Mouse (Mus musculus) gastrocnemius, postnatal 10 days (tissue): Measurements from ENCODE around the gene Emg1. TPM values are rescaled to one million over a fixed set of nuclear protein-coding genes. Genes with fewer than 3 reads are reported as not detected.
A peak's percentile ranks its signal among the peaks of the same experiment; 100 is the strongest.

Experiments used
- DNase-seq: peaks from one replicate; pipeline ENCODE4 v3.0.0; 2021; ENCODE audit warnings: mixed read lengths
- long read RNA-seq, 2 experiments: library from polyadenylated mRNA; stranded (forward); transcript quantifications; one replicate each; pipeline ENCODE4 v2.0.0; 2021
- total RNA-seq, 2 experiments: library from RNA; stranded (reverse); gene quantifications; 2 replicates each; pipeline ENCODE4 v1.2.3; 2021

The Emg1 gene
- 10 to 100 TPM; 61.0 to 62.5 TPM for total RNA-seq
- long read RNA-seq, experiment 1, transcript Emg1-201 (6 exons, 1,034 nt) = major isoform, 39 of 43 reads
- long read RNA-seq, experiment 1, partial matches to known transcripts = 0 of 43 reads
- long read RNA-seq, experiment 1, other reads (novel, unspliced or antisense) = 4 of 43 reads
- long read RNA-seq, experiment 2, full-length matches to known transcripts = 33 of 39 reads
- long read RNA-seq, experiment 2, partial matches to known transcripts = 0 of 39 reads
- long read RNA-seq, experiment 2, other reads (novel, unspliced or antisense) = 6 of 39 reads

DNA sequence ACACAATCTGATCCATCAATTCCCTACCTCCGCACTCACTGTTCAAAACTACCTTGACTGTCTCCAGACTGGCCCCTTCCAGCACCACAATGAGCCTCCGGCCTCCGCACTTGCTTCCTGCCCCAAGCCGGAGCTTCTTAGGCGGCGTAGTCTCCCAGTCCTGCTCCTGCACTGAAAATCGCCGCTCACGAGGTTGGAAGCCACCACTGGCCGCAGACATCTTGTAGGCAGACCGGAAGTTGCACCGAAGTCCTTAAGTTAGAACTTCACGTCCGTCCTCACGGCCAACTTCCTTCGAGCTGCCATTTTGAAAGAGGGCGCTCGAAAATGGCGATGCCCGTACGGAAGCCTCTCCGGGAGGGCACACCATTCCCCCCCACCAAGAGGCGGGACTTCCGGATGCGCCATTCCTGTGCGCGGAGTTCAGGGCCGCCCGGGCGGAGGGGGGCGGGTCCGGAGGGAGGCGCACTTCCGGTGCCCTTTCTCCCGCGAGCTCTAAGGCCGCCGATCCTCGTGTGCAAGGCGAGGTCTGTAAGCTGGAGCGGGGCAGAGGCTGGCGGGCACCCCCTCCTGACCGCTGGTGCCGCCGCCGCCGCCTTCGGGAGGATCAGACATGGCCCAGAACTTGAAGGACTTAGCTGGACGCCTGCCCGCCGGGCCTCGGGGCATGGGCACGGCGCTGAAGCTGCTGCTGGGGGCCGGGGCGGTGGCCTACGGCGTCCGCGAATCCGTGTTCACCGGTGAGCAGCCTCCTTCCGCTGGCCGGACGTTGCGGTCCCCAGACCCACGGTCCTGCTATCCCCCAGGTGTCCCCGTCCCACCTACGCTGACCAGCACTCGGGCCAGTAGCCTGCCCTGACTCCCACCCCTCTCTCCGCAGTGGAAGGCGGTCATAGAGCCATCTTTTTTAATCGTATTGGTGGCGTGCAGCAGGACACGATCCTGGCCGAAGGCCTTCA is at the start of gene Emg1, which contains the start of gene Phb2:
Gene Emg1, minus strand, starts transcription at position 355 of the 959 bp plus-strand sequence.
Gene Phb2, plus strand, starts transcription at position 513 of the 959 bp plus-strand sequence.
- DNase-seq = peak; percentile 98

GRCm38 (mm10) chr6:124759259-124759658 is 47.3 kb upstream of the Emg1 start:
- DNase-seq = peak; percentile 80

GRCm38 (mm10) chr6:124758849-124759232 is 46.9 kb upstream of the Emg1 start:
- no peak for DNase-seq

GRCm38 (mm10) chr6:124757909-124758848 is 46.2 kb upstream of the Emg1 start:
- DNase-seq = peak; percentile 29

- no peak for DNase-seq
Measured at GRCm38 (mm10) chr6:124757351-124757880, 45.4 kb upstream of the Emg1 start.

GRCm38 (mm10) chr6:124756652-124757350 is 44.8 kb upstream of the Emg1 start:
- peak; percentile 82 for DNase-seq

- peak; percentile 71 for DNase-seq
Measured at GRCm38 (mm10) chr6:124755831-124756595, 44.0 kb upstream of the Emg1 start, which contains the start of the genes Gm45234 and Atn1. Gm45234 (minus strand) TSS chr6:124756021. Atn1 (minus strand) TSS chr6:124756524.

DNA sequence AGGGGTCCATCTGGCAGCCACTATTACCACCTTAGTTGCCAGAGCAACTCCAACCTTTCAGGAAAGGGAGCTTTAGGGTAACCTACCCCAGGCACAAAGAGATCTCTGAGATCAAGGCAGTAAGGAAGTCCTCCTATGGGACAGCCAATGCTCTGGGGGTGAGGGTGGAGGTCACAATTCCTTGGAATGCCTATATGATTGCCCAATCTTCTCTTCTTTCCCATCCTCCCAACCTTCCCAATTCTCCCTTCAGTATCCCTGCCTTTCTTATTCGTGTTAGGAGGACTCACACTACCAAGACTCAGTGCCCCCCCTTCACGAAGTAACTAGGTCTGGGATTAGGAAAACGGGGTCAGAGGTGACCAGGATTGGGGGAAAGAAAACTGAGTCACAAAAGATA is 43.3 kb upstream of the Emg1 start:
- no peak for DNase-seq

DNA sequence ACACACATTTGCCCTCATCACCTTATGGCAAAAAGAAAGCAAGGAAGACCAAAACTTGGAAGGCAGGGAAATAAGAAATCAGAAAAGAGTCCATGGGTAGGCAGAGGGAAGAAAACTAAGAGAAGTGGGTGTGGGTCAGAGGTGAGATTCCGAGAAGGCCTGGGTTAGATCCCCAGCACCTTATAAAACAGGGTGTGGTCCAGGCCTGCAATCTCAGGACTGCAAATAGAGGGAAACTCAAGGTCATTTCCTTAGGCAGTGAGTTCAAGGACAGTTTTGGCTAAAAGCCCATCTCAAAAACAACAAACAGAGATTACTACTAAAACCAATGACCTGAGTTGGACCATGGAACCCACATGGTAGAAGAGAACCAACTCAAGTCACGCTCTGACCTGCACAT is 41.9 kb upstream of the Emg1 start:
- DNase-seq = no peak

GRCm38 (mm10) chr6:124750405-124750804 is 38.4 kb upstream of the Emg1 start:
- no peak for DNase-seq

DNA sequence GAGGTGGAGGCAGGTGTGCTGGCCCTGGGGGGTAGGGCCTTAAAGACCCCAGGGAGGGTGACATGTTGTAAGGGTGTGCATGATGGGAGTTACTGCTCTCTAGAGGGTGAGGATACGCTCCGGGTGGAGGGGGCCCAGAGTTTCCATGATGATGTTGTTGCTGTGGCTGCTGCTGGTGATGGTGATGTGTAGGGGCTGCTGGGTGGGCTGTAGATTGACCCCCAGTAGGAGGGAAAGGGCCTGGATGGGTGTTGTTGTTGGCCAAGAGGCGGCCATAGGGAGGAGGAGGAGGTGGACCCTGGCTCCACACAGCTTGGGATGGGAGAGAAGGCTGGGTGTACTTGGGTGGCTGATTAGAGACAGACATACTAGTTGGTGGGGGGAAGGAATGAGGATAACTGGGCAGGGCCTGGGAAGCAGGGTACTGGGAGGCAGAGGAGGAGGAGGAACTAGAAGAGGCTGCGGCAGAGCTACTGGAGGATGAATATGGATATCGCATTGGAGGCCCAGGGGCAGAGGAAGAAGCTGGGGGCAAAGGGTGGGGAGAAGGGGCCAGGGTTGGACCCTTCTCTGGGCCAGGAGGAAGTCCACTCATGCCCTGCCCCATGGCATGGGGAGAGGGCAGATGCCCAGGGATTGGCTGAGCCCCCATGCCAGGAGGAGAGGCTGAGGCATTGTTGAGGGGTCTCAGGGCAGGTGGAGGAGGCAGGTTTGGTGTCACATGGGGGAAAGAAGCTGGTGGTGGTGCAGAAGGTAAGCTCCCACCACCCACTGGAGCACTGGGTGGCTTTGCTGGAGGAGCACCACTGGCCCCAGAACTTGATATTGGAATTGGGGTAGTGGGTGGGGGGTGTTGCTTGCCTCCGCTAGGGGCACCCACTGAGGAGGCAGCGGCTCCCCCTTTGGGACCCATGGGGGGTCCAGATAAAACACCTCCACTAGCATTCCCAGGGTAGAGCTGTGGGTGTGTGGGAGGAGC is 35.0 kb upstream of the Emg1 start:
- DNase-seq = no peak

DNA sequence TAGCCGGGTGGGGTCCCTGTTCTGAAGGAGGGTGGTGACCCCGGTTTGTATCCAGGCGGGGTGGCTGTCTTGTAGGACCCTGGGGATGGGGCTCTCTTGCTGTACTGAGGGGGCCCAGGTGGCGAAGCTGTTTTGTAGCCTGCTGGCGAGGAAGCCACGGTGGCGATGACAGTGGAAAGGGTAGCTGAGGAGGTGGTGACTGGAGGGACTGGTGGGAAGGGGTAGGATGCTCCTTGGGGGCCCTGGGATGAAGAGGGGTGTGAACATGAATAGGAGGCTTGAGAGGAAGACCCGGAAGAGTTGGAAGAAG is 34.3 kb upstream of the Emg1 start:
- no peak for DNase-seq

- DNase-seq = peak; percentile 94
Measured at GRCm38 (mm10) chr6:124745490-124746295, 33.7 kb upstream of the Emg1 start.

- no peak for DNase-seq
Measured at GRCm38 (mm10) chr6:124744755-124745321, 32.9 kb upstream of the Emg1 start.

DNA sequence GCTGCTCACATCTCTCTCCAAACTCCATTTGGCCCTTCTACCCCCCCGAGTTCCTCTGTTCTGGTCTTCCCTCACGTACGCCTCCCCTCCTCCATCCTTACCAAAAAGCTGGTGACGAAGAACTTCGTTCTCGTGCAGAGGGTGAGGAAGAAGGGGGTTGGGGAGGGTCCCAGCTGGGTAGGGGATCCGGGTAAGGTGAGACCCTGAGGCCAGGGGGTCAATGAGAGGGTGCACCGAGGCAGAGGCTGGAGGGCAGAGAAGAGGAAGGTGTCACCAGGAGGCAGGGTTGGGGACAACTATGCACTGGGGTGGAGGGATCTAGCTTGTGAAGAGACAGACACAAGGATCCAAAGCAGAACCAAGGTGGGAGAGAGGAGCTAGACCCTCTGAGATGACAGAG is 31.7 kb upstream of the Emg1 start:
- no peak for DNase-seq

DNA sequence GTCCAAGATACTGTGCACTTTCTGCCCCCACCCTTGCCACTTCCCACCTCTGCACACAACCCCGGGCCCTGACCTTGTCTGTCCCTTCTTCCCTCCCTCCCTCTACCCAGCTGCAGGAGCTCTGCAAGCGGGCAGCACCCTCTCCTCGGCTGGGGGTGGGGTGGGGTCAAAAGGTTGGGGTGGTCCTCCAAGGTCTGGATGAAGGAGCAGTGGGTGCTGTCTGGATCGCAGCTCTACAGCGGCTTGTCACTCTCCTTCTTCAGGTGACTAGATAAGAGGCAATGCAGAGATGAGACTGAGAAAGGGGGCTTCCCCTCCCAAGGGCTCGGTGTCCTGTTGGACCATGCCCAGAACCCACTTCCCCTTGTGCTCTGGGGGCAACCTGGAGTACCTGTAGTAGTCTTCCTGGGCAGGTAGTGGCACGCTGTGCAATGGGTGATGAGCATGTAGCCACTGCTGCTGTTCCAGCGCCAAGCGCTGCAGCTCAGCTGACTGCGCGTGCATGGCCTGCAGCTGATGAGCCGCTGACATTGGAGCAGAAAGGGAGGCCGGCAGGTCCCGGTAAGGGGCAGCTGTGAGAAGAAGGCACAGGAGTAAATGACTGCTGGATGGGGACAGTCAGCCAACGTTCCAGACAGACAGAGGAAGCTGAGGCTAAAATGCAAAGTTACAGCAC is 31.0 kb upstream of the Emg1 start:
- DNase-seq = no peak

DNA sequence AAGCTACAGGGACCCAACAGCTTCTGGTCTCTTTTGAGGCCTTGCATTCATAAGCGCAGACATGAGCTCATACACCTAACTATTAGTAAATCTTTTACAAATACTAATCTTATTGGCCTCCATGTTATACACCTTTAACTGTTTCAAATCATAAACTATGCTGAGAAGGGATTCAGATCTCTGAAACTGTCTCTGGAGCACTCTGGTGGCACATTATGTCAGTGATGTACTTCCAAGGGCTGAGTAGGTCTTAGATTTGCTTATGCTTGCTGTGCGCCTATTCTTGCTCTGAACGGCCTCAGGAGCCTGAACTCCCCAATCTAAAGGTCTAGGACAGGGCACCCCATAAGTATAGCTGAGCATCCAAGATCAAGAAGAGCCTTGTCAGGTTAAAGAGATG is 29.9 kb upstream of the Emg1 start:
- DNase-seq = no peak
